Mouse (Mus musculus): Measurements from ENCODE around the gene Med18. TPM values are rescaled to one million over a fixed set of nuclear protein-coding genes. Genes with fewer than 3 reads are reported as not detected.

Gene Med18
- polyA plus RNA-seq, 1 experiment from 2014 or later = 20.1 TPM

DNA sequence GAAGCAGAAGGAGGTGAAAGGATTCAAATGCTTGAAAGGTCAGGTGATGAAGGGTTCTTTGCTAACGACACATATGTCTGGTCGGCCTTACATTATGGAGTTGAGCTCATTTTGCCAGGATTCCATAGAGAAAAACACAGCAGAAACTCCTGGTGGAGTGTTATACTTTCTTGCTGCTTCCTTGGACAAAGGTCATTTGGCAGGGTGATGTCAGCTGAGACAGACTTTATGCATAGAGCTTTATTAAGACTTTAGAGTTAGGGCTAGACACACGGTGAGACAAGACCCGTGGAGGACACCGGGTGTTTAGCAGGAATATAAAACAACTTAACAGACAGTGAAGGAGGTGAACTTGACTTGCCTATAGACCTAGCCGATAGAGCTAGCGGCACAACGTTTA, 14.1 kb upstream of the Med18 start:
- ATAC-seq (ENCODE audit: insufficient read depth) (no peak), DNase-seq (no peak)
- Histone ChIP-seq H3K4me2 (no peak overlapping the region), H3K4me1 (ENCODE audit: insufficient read depth) (no peaks in the 10 kb centered on the region), H3K9me3 (ENCODE audit: low read depth, low read length) (no peaks in the 10 kb centered on the region), H3K27ac (ENCODE audit: low read depth) (no peak overlapping the region), H3K9ac (no peak overlapping the region), H3K4me3 (ENCODE audit: low read depth, low read length) (no peak overlapping the region), H3K27me3 (ENCODE audit: insufficient read depth, low read length) (no peaks in the 10 kb centered on the region), H3K36me3 (ENCODE audit: insufficient read depth) (no peaks in the 10 kb centered on the region)
- TF ChIP-seq CTCF (IDR thresholded peaks at IDR 0.05; ENCODE audit: low read depth) = no peak
- WGBS = 85% methylated on average over 8 of the region's 8 CpGs

DNA sequence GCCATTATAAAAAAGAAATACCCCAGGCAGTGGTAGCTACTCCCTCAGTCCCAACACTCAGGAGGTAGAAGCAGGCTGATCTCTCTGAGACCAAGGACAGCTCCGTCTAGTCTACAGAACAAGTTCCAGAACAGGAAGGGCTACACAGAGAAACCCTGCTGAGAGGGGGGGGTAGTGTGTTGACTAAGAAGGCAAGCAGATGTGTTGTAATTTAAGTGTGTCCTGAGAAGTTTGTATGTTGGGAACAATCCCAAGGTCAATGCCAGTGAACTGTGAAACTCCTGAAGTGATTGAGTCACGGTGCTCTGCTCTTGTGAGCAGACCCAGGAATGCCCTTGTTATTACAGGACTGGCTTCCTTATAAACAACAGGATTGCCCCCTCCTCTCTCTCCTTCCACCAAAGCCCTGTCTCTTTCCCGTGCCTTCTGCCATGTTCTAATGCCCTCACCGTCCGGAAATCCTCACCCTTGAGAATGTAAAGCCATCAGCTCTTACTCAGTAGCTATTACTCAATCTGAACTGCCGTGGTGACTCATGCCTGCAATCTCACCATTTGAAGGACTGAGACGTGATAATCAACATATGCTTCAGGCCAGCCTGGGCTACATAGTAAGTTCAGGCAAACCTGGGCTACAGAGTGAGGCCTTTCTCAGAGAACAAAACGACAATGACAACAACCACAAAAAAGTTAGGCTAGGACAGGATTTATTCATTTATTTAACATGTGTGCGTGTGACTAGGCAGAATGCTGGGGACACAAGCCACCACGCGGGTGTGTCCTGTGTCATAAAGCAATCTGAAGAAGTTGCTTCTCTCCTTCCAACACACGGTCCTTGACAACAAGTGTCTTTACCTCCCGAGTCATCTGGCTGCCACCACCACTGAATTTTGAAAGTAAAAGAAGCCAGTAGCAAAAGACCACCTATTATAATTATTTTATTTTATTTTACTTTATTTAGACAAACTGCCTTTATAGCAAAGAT, 12.5 kb upstream of the Med18 start:
- H3K4me1 ChIP-seq (ENCODE audit: insufficient read depth) = no peaks in the 10 kb centered on the region
- no peaks in the 10 kb centered on the region for H3K9me3 ChIP-seq (ENCODE audit: low read depth, low read length)
- no peaks in the 10 kb centered on the region for H3K36me3 ChIP-seq (ENCODE audit: insufficient read depth)
- no peak overlapping the region for H3K4me2 ChIP-seq
- H3K9ac ChIP-seq = no peak overlapping the region
- H3K4me3 ChIP-seq (ENCODE audit: low read depth, low read length) = no peak overlapping the region
- no peak for TF ChIP-seq CTCF (IDR thresholded peaks at IDR 0.05; ENCODE audit: low read depth)
- ATAC-seq (ENCODE audit: insufficient read depth) = no peak
- 67% methylated on average over 13 of the region's 13 CpGs for whole genome bisulfite sequencing
- H3K27me3 ChIP-seq (ENCODE audit: insufficient read depth, low read length) = no peaks in the 10 kb centered on the region
- no peak overlapping the region for H3K27ac ChIP-seq (ENCODE audit: low read depth)
- no peak for DNase-seq

DNA sequence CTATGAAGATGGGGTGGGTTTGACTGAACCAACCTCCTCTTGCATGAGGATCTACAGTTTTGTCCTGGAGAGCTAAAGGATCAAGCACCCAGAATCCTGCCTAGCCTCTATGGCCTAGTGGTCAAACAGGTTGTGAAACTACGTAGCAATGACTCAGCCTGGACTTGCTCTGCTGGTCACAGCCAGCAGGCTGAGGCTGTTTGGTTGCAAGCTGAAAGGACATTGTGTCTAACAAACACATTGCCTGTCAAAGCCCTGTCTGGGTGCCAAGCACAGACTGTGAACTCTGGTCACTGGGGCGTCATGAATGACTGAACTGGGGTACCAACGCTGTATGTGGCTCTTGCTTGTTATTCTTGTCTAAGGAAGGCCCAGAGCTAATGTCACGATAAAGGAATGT, 10.9 kb upstream of the Med18 start:
- Histone ChIP-seq H3K36me3 (ENCODE audit: insufficient read depth) (no peaks in the 10 kb centered on the region), H3K4me3 (ENCODE audit: low read depth, low read length) (no peak overlapping the region), H3K27ac (ENCODE audit: low read depth) (no peak overlapping the region), H3K9me3 (ENCODE audit: low read depth, low read length) (no peaks in the 10 kb centered on the region), H3K4me1 (ENCODE audit: insufficient read depth) (no peaks in the 10 kb centered on the region), H3K9ac (no peak overlapping the region), H3K4me2 (no peak overlapping the region), H3K27me3 (ENCODE audit: insufficient read depth, low read length) (no peaks in the 10 kb centered on the region)
- ATAC-seq (ENCODE audit: insufficient read depth) = no peak
- no peak for TF ChIP-seq CTCF (IDR thresholded peaks at IDR 0.05; ENCODE audit: low read depth)
- no peak for DNase-seq
- WGBS = 58% methylated on average over 4 of the region's 4 CpGs

DNA sequence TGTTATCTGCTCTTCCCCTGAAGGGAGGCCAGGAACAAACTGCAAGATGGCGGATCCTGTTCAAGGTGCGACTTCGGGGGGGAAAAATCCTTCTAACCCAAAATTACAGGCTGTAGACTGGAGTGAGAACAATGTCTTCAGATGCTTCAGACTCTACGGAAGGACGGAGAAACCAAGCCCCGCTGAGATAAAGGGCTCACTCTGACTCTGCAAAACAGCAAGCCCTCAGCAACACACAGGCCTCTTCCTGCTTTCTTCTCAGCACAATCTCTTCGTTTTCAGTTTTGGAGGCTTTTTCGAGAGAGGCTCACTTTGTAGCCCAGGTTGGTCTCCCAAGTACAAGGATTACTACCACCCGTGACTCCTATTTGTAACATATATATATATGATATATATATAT, 9.7 kb upstream of the Med18 start:
- Histone ChIP-seq H3K4me2 (no peak overlapping the region), H3K27ac (ENCODE audit: low read depth) (no peak overlapping the region), H3K9me3 (ENCODE audit: low read depth, low read length) (no peaks in the 10 kb centered on the region), H3K4me1 (ENCODE audit: insufficient read depth) (no peaks in the 10 kb centered on the region), H3K9ac (no peak overlapping the region), H3K36me3 (ENCODE audit: insufficient read depth) (no peaks in the 10 kb centered on the region), H3K27me3 (ENCODE audit: insufficient read depth, low read length) (no peaks in the 10 kb centered on the region), H3K4me3 (ENCODE audit: low read depth, low read length) (no peak overlapping the region)
- 86% methylated on average over 9 of the region's 9 CpGs for WGBS
- ATAC-seq (ENCODE audit: insufficient read depth) (no peak), DNase-seq (no peak)
- TF ChIP-seq CTCF (IDR thresholded peaks at IDR 0.05; ENCODE audit: low read depth) = no peak

DNA sequence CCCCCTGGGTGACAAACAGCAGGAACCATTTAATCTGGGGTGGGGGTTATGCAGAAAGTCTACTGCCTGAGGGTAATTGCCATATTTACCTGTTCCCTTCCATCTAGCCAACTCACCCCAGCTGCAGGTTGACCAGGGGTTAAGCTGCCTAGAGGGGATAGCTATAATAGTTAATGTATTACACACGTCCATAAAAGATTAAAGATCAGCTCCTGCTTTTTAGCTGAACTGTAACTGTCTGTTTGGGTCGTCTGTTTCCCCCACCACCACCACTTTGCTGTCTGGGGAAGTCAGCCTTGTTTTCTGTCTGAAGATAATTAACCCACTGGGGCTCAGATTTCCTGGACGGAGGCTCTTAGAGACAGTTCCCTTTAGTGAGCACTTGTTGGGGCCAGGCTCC, 6.2 kb upstream of the Med18 start:
- H3K4me2 ChIP-seq = no peak overlapping the region
- H3K27ac ChIP-seq (ENCODE audit: low read depth) = no peak overlapping the region
- no peak for ATAC-seq (ENCODE audit: insufficient read depth)

DNA sequence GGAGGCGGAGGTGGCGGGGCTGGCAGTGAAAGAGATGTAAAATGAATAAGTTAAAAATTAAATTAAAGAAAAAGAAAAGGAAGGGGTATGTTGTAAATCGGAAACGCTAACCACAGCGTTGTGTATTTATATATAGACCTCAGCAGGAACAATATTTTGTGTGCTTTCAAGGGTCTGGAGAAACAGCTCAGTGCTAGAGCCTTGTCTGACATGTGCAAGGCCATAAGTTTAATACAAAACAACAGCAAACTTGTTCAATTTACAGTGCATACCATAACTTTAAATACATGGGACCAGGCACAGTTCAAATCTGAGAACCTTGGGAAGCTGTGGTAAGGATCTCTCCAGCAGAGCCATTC, 513 bp upstream of the Med18 start:
- peaks cover 23% of the 10 kb centered on the region for H3K36me3 ChIP-seq (ENCODE audit: insufficient read depth)
- 0% methylated on average over 5 of the region's 5 CpGs for WGBS
- TF ChIP-seq CTCF (IDR thresholded peaks at IDR 0.05; ENCODE audit: low read depth) = no peak
- no peaks in the 10 kb centered on the region for H3K27me3 ChIP-seq (ENCODE audit: insufficient read depth, low read length)
- H3K9ac ChIP-seq = peak overlapping the region; percentile 81
- H3K27ac ChIP-seq (ENCODE audit: low read depth) = peak overlapping the region; percentile 43; the same call in 1 of the 2 replicates
- no peaks in the 10 kb centered on the region for H3K9me3 ChIP-seq (ENCODE audit: low read depth, low read length)
- peak; percentile 7; the same call in 1 of the 2 replicates for ATAC-seq (ENCODE audit: insufficient read depth)
- DNase-seq = no peak
- H3K4me1 ChIP-seq (ENCODE audit: insufficient read depth) = peaks cover 5% of the 10 kb centered on the region; the same call in 1 of the 2 replicates
- H3K4me3 ChIP-seq (ENCODE audit: low read depth, low read length) = peak overlapping the region; percentile 80
- H3K4me2 ChIP-seq = peak overlapping the region; percentile 79

More for the DNA sequence above, 6.2 kb upstream of the Med18 start:
- Histone ChIP-seq H3K4me1 (ENCODE audit: insufficient read depth) (no peaks in the 10 kb centered on the region), H3K27me3 (ENCODE audit: insufficient read depth, low read length) (no peaks in the 10 kb centered on the region), H3K4me3 (ENCODE audit: low read depth, low read length) (no peak overlapping the region), H3K36me3 (ENCODE audit: insufficient read depth) (no peaks in the 10 kb centered on the region), H3K9ac (no peak overlapping the region), H3K9me3 (ENCODE audit: low read depth, low read length) (no peaks in the 10 kb centered on the region)
- TF ChIP-seq CTCF (IDR thresholded peaks at IDR 0.05; ENCODE audit: low read depth) = no peak
- 11% methylated on average over 3 of the region's 3 CpGs for WGBS
- DNase-seq = no peak

DNA sequence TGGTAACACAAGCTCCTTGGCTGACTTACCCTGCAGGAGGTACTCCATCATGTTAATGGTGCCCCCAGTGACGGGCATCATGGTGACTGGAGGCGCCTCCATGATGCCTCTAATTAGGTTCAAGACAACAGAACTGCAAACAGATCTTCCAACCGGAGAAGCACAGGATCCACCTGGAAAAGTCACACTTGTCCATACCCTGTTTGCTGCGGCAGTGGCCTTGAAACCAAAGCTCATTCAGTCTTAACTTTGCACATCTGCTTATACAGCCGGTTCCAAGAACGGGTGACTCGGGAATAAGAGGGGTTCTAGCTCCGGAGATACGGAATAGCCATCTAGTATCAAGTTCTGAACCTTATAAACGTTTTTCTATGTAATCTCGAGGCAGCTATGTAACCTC, 885 bp downstream of the Med18 start:
- Histone ChIP-seq H3K9me3 (ENCODE audit: low read depth, low read length) (no peaks in the 10 kb centered on the region), H3K9ac (peak overlapping the region; percentile 81), H3K4me3 (ENCODE audit: low read depth, low read length) (peak overlapping the region; percentile 80), H3K27ac (ENCODE audit: low read depth) (no peak overlapping the region), H3K4me2 (peak overlapping the region; percentile 79), H3K36me3 (ENCODE audit: insufficient read depth) (peaks cover 35% of the 10 kb centered on the region), H3K27me3 (ENCODE audit: insufficient read depth, low read length) (no peaks in the 10 kb centered on the region), H3K4me1 (ENCODE audit: insufficient read depth) (peaks cover 5% of the 10 kb centered on the region; the same call in 1 of the 2 replicates)
- 8% methylated on average over 11 of the region's 11 CpGs for WGBS
- DNase-seq (no peak), ATAC-seq (ENCODE audit: insufficient read depth) (no peak)
- no peak for TF ChIP-seq CTCF (IDR thresholded peaks at IDR 0.05; ENCODE audit: low read depth)

Measured in lung, embryonic 14.5 days (tissue).